Mouse (Mus musculus) common myeloid progenitor, adult 5-6 weeks (primary cell): Measurements from ENCODE around the gene Ociad2. TPM values are rescaled to one million over a fixed set of nuclear protein-coding genes. Genes with fewer than 3 reads are reported as not detected.
A peak's percentile ranks its signal among the peaks of the same experiment; 100 is the strongest.

Experiments used
- ATAC-seq: replicated peaks from 2 replicates; pipeline ENCODE4 v1.8.0; 2016; ENCODE audit warnings: low read depth, mild to moderate bottlenecking, moderate TSS enrichment, inconsistent platforms; ENCODE audit not compliant: poor library complexity, severe bottlenecking
- total RNA-seq: library from RNA; stranded (forward); fragments of 200-1000, 187-1606 nt; gene quantifications from 2 replicates; pipeline ENCODE4 v1.2.3, GENCODE M21; 2017

Gene Ociad2
- total RNA-seq: 8.9 and 23.2 TPM in 2 replicates

GRCm38 (mm10) chr5:73340723-73341235, at the start of gene Ociad2:
Gene Ociad2 (minus strand): TSS chr5:73341028.
- ATAC-seq: no peak

GRCm38 (mm10) chr5:73383647-73383970, 42.8 kb upstream of the Ociad2 start:
- ATAC-seq: no peak

- peak; percentile 71 for ATAC-seq
Observed at GRCm38 (mm10) chr5:73382737-73383646, 42.2 kb upstream of the Ociad2 start.

GRCm38 (mm10) chr5:73381976-73382540, 41.2 kb upstream of the Ociad2 start:
- no peak for ATAC-seq

GRCm38 (mm10) chr5:73381510-73381909, 40.7 kb upstream of the Ociad2 start:
- no peak for ATAC-seq

GRCm38 (mm10) chr5:73380829-73381228, 40.0 kb upstream of the Ociad2 start:
- no peak for ATAC-seq

GRCm38 (mm10) chr5:73379908-73380307, 39.1 kb upstream of the Ociad2 start:
- peak; percentile 85 for ATAC-seq

- ATAC-seq: no peak
Observed at GRCm38 (mm10) chr5:73376491-73376890, 35.7 kb upstream of the Ociad2 start.

GRCm38 (mm10) chr5:73376041-73376440, 35.2 kb upstream of the Ociad2 start:
- ATAC-seq: no peak

GRCm38 (mm10) chr5:73373184-73373583, 32.4 kb upstream of the Ociad2 start:
- no peak for ATAC-seq

- ATAC-seq: no peak
Observed at GRCm38 (mm10) chr5:73372601-73373000, 31.8 kb upstream of the Ociad2 start.

GRCm38 (mm10) chr5:73369731-73370130, 28.9 kb upstream of the Ociad2 start:
- no peak for ATAC-seq

GRCm38 (mm10) chr5:73368845-73369447, 28.1 kb upstream of the Ociad2 start:
- no peak for ATAC-seq

- ATAC-seq: 0 out of 2 replicates have a peak, but pooled peaks have one; percentile 22
Observed at GRCm38 (mm10) chr5:73367906-73368305, 27.1 kb upstream of the Ociad2 start.

- peak; percentile 55 for ATAC-seq
Observed at GRCm38 (mm10) chr5:73364107-73364864, 23.5 kb upstream of the Ociad2 start.

- ATAC-seq: no peak
Observed at GRCm38 (mm10) chr5:73362791-73363190, 22.0 kb upstream of the Ociad2 start.

GRCm38 (mm10) chr5:73362338-73362737, 21.5 kb upstream of the Ociad2 start:
- no peak for ATAC-seq

- ATAC-seq: no peak
Observed at GRCm38 (mm10) chr5:73360240-73360639, 19.4 kb upstream of the Ociad2 start.

GRCm38 (mm10) chr5:73359752-73360141, 18.9 kb upstream of the Ociad2 start:
- peak; percentile 51 for ATAC-seq

- no peak for ATAC-seq
Observed at GRCm38 (mm10) chr5:73359134-73359751, 18.4 kb upstream of the Ociad2 start.
